Comparison of ENCODE assay signal across 8 mouse cellular contexts in genomic region chr2:48948841-48949584, GRCm38 (mm10). TPM values are rescaled to one million over a fixed set of nuclear protein-coding genes. Genes with fewer than 3 reads are reported as not detected.
DNase-seq lines count a peak whose midpoint lies in the region; ATAC-seq lines count a peak whose summit lies in the region.

Gene Mbd5 (plus strand): TSS chr2:48949508.

- no peaks in the 10 kb centered on the region for H3K27me3 ChIP-seq in hindbrain, embryonic 14.5 days (ENCODE audit: control insufficient read depth, insufficient read depth, low read length)

- peak; percentile 99 for DNase-seq in R1 (ENCODE audit: low read depth, low spot score)
- peak; percentile 98 to 100 for DNase-seq in cerebellum, postnatal 25 days
- peak; percentile 94 to 97 for DNase-seq in frontal cortex, postnatal 25 days (ENCODE audit: low spot score in 2 of 2)
- peak; percentile 96 for DNase-seq in hindbrain, embryonic 14.5 days (ENCODE audit: low spot score)
- DNase-seq in layer of hippocampus, postnatal 36 days, result peak; percentile 97 to 98
- peak; percentile 99 for DNase-seq in lung, postnatal 36 days
- peak; percentile 100 for DNase-seq in retina, postnatal 1 day
- peak; percentile 97 to 98 for DNase-seq in urinary bladder, adult 18-20 months (ENCODE audit: low spot score in 2 of 2)

- peak; percentile 99 for ATAC-seq in hindbrain, embryonic 14.5 days (ENCODE audit: low FRiP score)

- WGBS in hindbrain, embryonic 14.5 days, result under 1% methylated on average over 45 of the region's 49 CpGs

- peak within 1 kb of the TSS; percentile 94 for H3K9ac ChIP-seq in hindbrain, embryonic 14.5 days

- H3K9me3 ChIP-seq in hindbrain, embryonic 14.5 days (ENCODE audit: control insufficient read depth, low read length), result no peaks in the 10 kb centered on the region

- peaks cover 16% of the 10 kb centered on the region for H3K4me1 ChIP-seq in hindbrain, embryonic 14.5 days (replicated peaks; ENCODE audit: control insufficient read depth, insufficient read depth, low read length)

- H3K27ac ChIP-seq in hindbrain, embryonic 14.5 days, result peak within 1 kb of the TSS; percentile 95

- no peaks in the 10 kb centered on the region for H3K36me3 ChIP-seq in hindbrain, embryonic 14.5 days (replicated peaks; ENCODE audit: control insufficient read depth, insufficient read depth)

- peak within 1 kb of the TSS; percentile 89 for H3K4me2 ChIP-seq in hindbrain, embryonic 14.5 days (replicated peaks)

- peak within 1 kb of the TSS; percentile 82 for H3K4me3 ChIP-seq in hindbrain, embryonic 14.5 days (replicated peaks; ENCODE audit: low read length)

RNA-seq across cellular contexts. Expression of gene Mbd5, which starts in this region (rescaled TPM):
- 40.5 and 45.1 TPM in 2 replicates for polyA plus RNA-seq in hindbrain, embryonic 14.5 days (2014; fragmentation: Nextera tagmentation; extraction: Ambion mirVana)
- total RNA-seq in layer of hippocampus, postnatal 36 days (2021), result 100 to 1,000 TPM; 125 to 148 TPM

Comparison
In these comparisons a context has a peak if more than half of its experiments do, and no peak if none do; other contexts are left out.
1. Peak in every context shown above with its lines: DNase-seq, ATAC-seq, H3K4me3 ChIP-seq and H3K27ac ChIP-seq.